Mouse (Mus musculus) CH12.LX (cell line): ENCODE data around the gene B4galt1.

ENCODE experiments used
- CTCF ChIP-seq, 2 experiments: IDR thresholded peaks in 1 of 2; conservative IDR thresholded peaks in 1 of 2; 2 replicates each; pipeline ENCODE4 v1.5.1; 2011 to 2012; ENCODE audit warnings: low read depth in 2 of 2, low read length in 2 of 2, improper control_type of control experiment in 1 of 2, inconsistent platforms in 1 of 2, mild to moderate bottlenecking in 1 of 2, moderate library complexity in 1 of 2
- IRF4 ChIP-seq: IDR thresholded peaks from 2 replicates; pipeline ENCODE4 v1.6.1; 2014; ENCODE audit warnings: low read depth, mild to moderate bottlenecking, inconsistent platforms, low read length, improper control_type of control experiment
- MAZ ChIP-seq: IDR thresholded peaks from 2 replicates; pipeline ENCODE4 v1.6.1; 2012; ENCODE audit warnings: low read depth, mild to moderate bottlenecking, inconsistent platforms, low read length, improper control_type of control experiment, moderate library complexity
- MEF2A ChIP-seq: IDR thresholded peaks from 2 replicates; pipeline ENCODE4 v1.6.1; 2014; ENCODE audit warnings: low read depth, mild to moderate bottlenecking, inconsistent platforms, low read length, improper control_type of control experiment, borderline replicate concordance
- NELFE ChIP-seq: IDR thresholded peaks from 2 replicates; pipeline ENCODE4 v1.6.1; 2011; ENCODE audit warnings: low read depth, low read length, improper control_type of control experiment
- POLR2A ChIP-seq: IDR thresholded peaks from 2 replicates; pipeline ENCODE4 v1.6.1; 2011; ENCODE audit warnings: low read depth, mild to moderate bottlenecking, improper control_type of control experiment, low read length
- POLR2AphosphoS2 ChIP-seq: IDR thresholded peaks from 2 replicates; pipeline ENCODE4 v1.6.1; 2011; ENCODE audit warnings: low read depth, low read length, improper control_type of control experiment

- no peak for TF ChIP-seq CTCF (conservative IDR thresholded peaks at IDR 0.05 in 1 of 2, IDR thresholded peaks at IDR 0.05 in 1 of 2; ENCODE audit: low read depth in 2 of 2, low read length in 2 of 2)
- TF ChIP-seq POLR2AphosphoS2 = no peak
- TF ChIP-seq IRF4 = no peak
- no peak for TF ChIP-seq POLR2A
- no peak for TF ChIP-seq MAZ
- no peak for TF ChIP-seq MEF2A
- TF ChIP-seq NELFE = no peak
Measured at GRCm38 (mm10) chr4:40830530-40830929, 23.3 kb downstream of the B4galt1 start.
